Mouse (Mus musculus) midbrain, embryonic 10.5 days (tissue): ENCODE data around the gene Klhl2. TPM values are rescaled to one million over a fixed set of nuclear protein-coding genes. Genes with fewer than 3 reads are reported as not detected.

Experiments used
- DNase-seq: peaks from one replicate; pipeline ENCODE4 v3.0.0-alpha.2; 2017; ENCODE audit warnings: low spot score
- H3K27ac ChIP-seq: fragments of 300-500 bp; sonication (generic); replicated peaks from 2 replicates; pipeline ENCODE4 v1.5.1; 2016; ENCODE audit warnings: mild to moderate bottlenecking
- H3K27me3 ChIP-seq: fragments of 300-500 bp; sonication (generic); 2 replicates; pipeline ENCODE4 v1.6.1; 2016; ENCODE audit warnings: low read depth, mild to moderate bottlenecking; ENCODE audit not compliant: poor library complexity, severe bottlenecking
- H3K36me3 ChIP-seq: fragments of 300-500 bp; sonication (generic); 2 replicates; pipeline ENCODE4 v1.6.1; 2016; ENCODE audit warnings: mild to moderate bottlenecking, moderate library complexity
- H3K4me1 ChIP-seq: fragments of 300-500 bp; sonication (generic); 2 replicates; pipeline ENCODE4 v1.6.1; 2016
- H3K4me3 ChIP-seq: fragments of 300-500 bp; sonication (generic); 2 replicates; pipeline ENCODE4 v1.5.1; 2016; ENCODE audit warnings: mild to moderate bottlenecking, moderate library complexity
- H3K9me3 ChIP-seq: fragments of 300-500 bp; sonication (generic); replicated peaks from 2 replicates; pipeline ENCODE4 v1.6.1; 2016; ENCODE audit warnings: mild to moderate bottlenecking
- WGBS: fragments of 180-500 bp; shearing (Covaris S2); methylation state at CpG from one replicate; pipeline ENCODE4 v1.1.7; 2016; 5-methylcytosine and 5-hydroxymethylcytosine counted together
- polyA plus RNA-seq: library from polyadenylated mRNA; unstranded; fragments of >200 nt; fragmentation: Nextera tagmentation; extraction: Ambion mirVana; gene quantifications from 2 replicates; pipeline ENCODE4 v1.2.1, GENCODE M21; 2016

Klhl2 gene
- polyA plus RNA-seq, 1 experiment from 2014 or later = 9.3 TPM

- WGBS = 87% methylated on average over 8 of the region's 8 CpGs
Observed at GRCm38 (mm10) chr8:64826461-64826860, 23.4 kb downstream of the Klhl2 start.

GRCm38 (mm10) chr8:64823905-64824304 is 25.9 kb downstream of the Klhl2 start:
- Histone ChIP-seq H3K4me3 (no peak overlapping the region), H3K36me3 (peaks cover 53% of the 10 kb centered on the region), H3K27me3 (no peaks in the 10 kb centered on the region), H3K4me1 (no peaks in the 10 kb centered on the region), H3K27ac (no peak overlapping the region), H3K9me3 (no peaks in the 10 kb centered on the region)
- 92% methylated on average over 11 of the region's 11 CpGs for WGBS
- no peak for DNase-seq

More at GRCm38 (mm10) chr8:64826461-64826860, 23.4 kb downstream of the Klhl2 start:
- DNase-seq = no peak
- H3K27me3 ChIP-seq = no peaks in the 10 kb centered on the region
- H3K36me3 ChIP-seq = peaks cover 64% of the 10 kb centered on the region
- H3K9me3 ChIP-seq = no peaks in the 10 kb centered on the region; the same call in 1 of the 2 replicates
- no peak overlapping the region for H3K4me3 ChIP-seq
- H3K27ac ChIP-seq = no peak overlapping the region
- no peaks in the 10 kb centered on the region for H3K4me1 ChIP-seq

- Histone ChIP-seq H3K4me1 (no peaks in the 10 kb centered on the region), H3K27me3 (no peaks in the 10 kb centered on the region), H3K27ac (no peak overlapping the region), H3K4me3 (no peak overlapping the region), H3K9me3 (no peaks in the 10 kb centered on the region), H3K36me3 (peaks cover 31% of the 10 kb centered on the region)
- WGBS = 94% methylated on average over 4 of the region's 4 CpGs
- no peak for DNase-seq
Observed at GRCm38 (mm10) chr8:64820940-64821339, 28.9 kb downstream of the Klhl2 start.

- Histone ChIP-seq H3K36me3 (peaks cover 32% of the 10 kb centered on the region), H3K9me3 (no peaks in the 10 kb centered on the region), H3K27me3 (no peaks in the 10 kb centered on the region), H3K27ac (no peak overlapping the region), H3K4me3 (no peak overlapping the region), H3K4me1 (no peaks in the 10 kb centered on the region)
- WGBS = 94% methylated on average over 9 of the region's 9 CpGs
- no peak for DNase-seq
Observed at GRCm38 (mm10) chr8:64811790-64812189, 38.0 kb downstream of the Klhl2 start.

GRCm38 (mm10) chr8:64811083-64811482 is 38.7 kb downstream of the Klhl2 start:
- 95% methylated on average over 4 of the region's 4 CpGs for WGBS
- H3K9me3 ChIP-seq = no peaks in the 10 kb centered on the region
- H3K27ac ChIP-seq = no peak overlapping the region
- H3K36me3 ChIP-seq = peaks cover 32% of the 10 kb centered on the region
- no peaks in the 10 kb centered on the region for H3K27me3 ChIP-seq
- no peak overlapping the region for H3K4me3 ChIP-seq
- no peak for DNase-seq
- no peaks in the 10 kb centered on the region for H3K4me1 ChIP-seq

GRCm38 (mm10) chr8:64806558-64806957 is 43.3 kb downstream of the Klhl2 start:
- H3K4me1 ChIP-seq = no peaks in the 10 kb centered on the region
- no peak for DNase-seq
- WGBS = 94% methylated on average over 3 of the region's 3 CpGs

GRCm38 (mm10) chr8:64804971-64805370 is 44.8 kb downstream of the Klhl2 start:
- no peak overlapping the region for H3K27ac ChIP-seq
- no peaks in the 10 kb centered on the region for H3K27me3 ChIP-seq
- H3K4me3 ChIP-seq = no peak overlapping the region
- no peak for DNase-seq
- no peaks in the 10 kb centered on the region for H3K9me3 ChIP-seq
- 93% methylated on average over 4 of the region's 4 CpGs for WGBS
- 0 out of 2 replicates have a peak, but pooled peaks cover 3% of the 10 kb centered on the region for H3K36me3 ChIP-seq
- no peaks in the 10 kb centered on the region for H3K4me1 ChIP-seq

More at GRCm38 (mm10) chr8:64806558-64806957, 43.3 kb downstream of the Klhl2 start:
- H3K27ac ChIP-seq = no peak overlapping the region
- no peak overlapping the region for H3K4me3 ChIP-seq
- no peaks in the 10 kb centered on the region for H3K9me3 ChIP-seq
- H3K36me3 ChIP-seq = peaks cover 17% of the 10 kb centered on the region
- no peaks in the 10 kb centered on the region for H3K27me3 ChIP-seq

GRCm38 (mm10) chr8:64799306-64799705 is 50.5 kb downstream of the Klhl2 start:
- DNase-seq = no peak
- Histone ChIP-seq H3K27me3 (no peaks in the 10 kb centered on the region), H3K9me3 (no peaks in the 10 kb centered on the region), H3K27ac (no peak overlapping the region), H3K4me1 (no peaks in the 10 kb centered on the region), H3K4me3 (no peak overlapping the region), H3K36me3 (no peaks in the 10 kb centered on the region)
- 92% methylated on average over 8 of the region's 8 CpGs for WGBS

GRCm38 (mm10) chr8:64798503-64798902 is 51.3 kb downstream of the Klhl2 start:
- H3K4me3 ChIP-seq = no peak overlapping the region
- H3K4me1 ChIP-seq = no peaks in the 10 kb centered on the region
- no peaks in the 10 kb centered on the region for H3K9me3 ChIP-seq
- H3K36me3 ChIP-seq = no peaks in the 10 kb centered on the region
- no peak for DNase-seq
- 91% methylated on average over 3 of the region's 3 CpGs for WGBS
- no peaks in the 10 kb centered on the region for H3K27me3 ChIP-seq
- no peak overlapping the region for H3K27ac ChIP-seq

GRCm38 (mm10) chr8:64797751-64798150 is 52.1 kb downstream of the Klhl2 start:
- Histone ChIP-seq H3K27me3 (no peaks in the 10 kb centered on the region), H3K4me3 (no peak overlapping the region), H3K9me3 (no peaks in the 10 kb centered on the region), H3K4me1 (no peaks in the 10 kb centered on the region), H3K36me3 (no peaks in the 10 kb centered on the region), H3K27ac (no peak overlapping the region)
- DNase-seq = no peak
- WGBS = 91% methylated on average over 10 of the region's 10 CpGs

GRCm38 (mm10) chr8:64791250-64791881 is 58.5 kb downstream of the Klhl2 start:
- Histone ChIP-seq H3K27ac (no peak overlapping the region), H3K4me3 (no peak overlapping the region), H3K27me3 (no peaks in the 10 kb centered on the region), H3K36me3 (no peaks in the 10 kb centered on the region), H3K4me1 (no peaks in the 10 kb centered on the region), H3K9me3 (no peaks in the 10 kb centered on the region)
- DNase-seq = no peak
- WGBS = 86% methylated on average over 4 of the region's 4 CpGs

GRCm38 (mm10) chr8:64790418-64790817 is 59.4 kb downstream of the Klhl2 start:
- DNase-seq = no peak
- H3K9me3 ChIP-seq = no peaks in the 10 kb centered on the region
- H3K36me3 ChIP-seq = no peaks in the 10 kb centered on the region
- 65% methylated on average over 2 of the region's 2 CpGs for WGBS
- no peaks in the 10 kb centered on the region for H3K4me1 ChIP-seq
- no peak overlapping the region for H3K27ac ChIP-seq
- no peak overlapping the region for H3K4me3 ChIP-seq
- H3K27me3 ChIP-seq = no peaks in the 10 kb centered on the region

GRCm38 (mm10) chr8:64788715-64789114 is 61.1 kb downstream of the Klhl2 start:
- Histone ChIP-seq H3K4me1 (no peaks in the 10 kb centered on the region), H3K36me3 (no peaks in the 10 kb centered on the region), H3K4me3 (no peak overlapping the region), H3K27ac (no peak overlapping the region), H3K9me3 (no peaks in the 10 kb centered on the region), H3K27me3 (no peaks in the 10 kb centered on the region)
- DNase-seq = no peak
- WGBS = 94% methylated on average over 4 of the region's 4 CpGs
